Mouse (Mus musculus): ENCODE results near the gene Zbtb37. TPM values are rescaled to one million over a fixed set of nuclear protein-coding genes. Genes with fewer than 3 reads are reported as not detected.

Zbtb37 gene
- total and polyA plus RNA-seq, 2 experiments from 2014 or later: 5.0 to 5.6 TPM

DNA sequence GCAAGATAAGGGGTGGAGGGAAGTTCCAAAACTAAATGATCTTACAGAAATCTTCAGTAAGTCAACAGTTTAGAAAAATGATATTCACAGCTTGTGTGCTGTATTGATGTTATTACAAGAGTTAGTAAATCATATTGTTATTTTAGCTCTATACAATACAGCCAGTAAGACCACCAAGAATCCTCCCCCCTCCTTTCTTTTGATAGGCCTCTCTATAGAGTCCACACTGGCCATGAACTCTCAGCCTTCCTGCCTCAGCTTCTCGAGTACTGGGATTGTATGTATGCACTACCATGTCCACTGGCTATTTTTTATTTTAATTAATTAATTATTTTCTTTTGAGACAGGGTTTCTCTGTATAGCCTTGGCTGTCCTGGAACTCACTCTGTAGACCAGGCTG lies 28.7 kb upstream of the Zbtb37 start:
- H3K36me3 ChIP-seq (replicated peaks; ENCODE audit: control insufficient read depth, insufficient read depth, low read length): peaks cover 15% of the 10 kb centered on the region; the same call in 1 of the 2 replicates
- no peaks in the 10 kb centered on the region for H3K4me1 ChIP-seq (ENCODE audit: control insufficient read depth, insufficient read depth)
- no peak overlapping the region for H3K4me3 ChIP-seq (ENCODE audit: low read depth, low read length)
- no peaks in the 10 kb centered on the region for H3K9me3 ChIP-seq (replicated peaks; ENCODE audit: control insufficient read depth, low read length)
- no peaks in the 10 kb centered on the region for H3K27me3 ChIP-seq (ENCODE audit: control insufficient read depth, insufficient read depth, low read length)
- 73% methylated on average over 1 of the region's 1 CpGs for WGBS
- H3K4me2 ChIP-seq (ENCODE audit: low read depth, low read length): no peak overlapping the region
- no peak for ATAC-seq (ENCODE audit: insufficient read depth, low read depth)
- no peak overlapping the region for H3K9ac ChIP-seq (replicated peaks; ENCODE audit: low read depth, low read length)
- TF ChIP-seq CTCF (IDR thresholded peaks at IDR 0.05; ENCODE audit: low read depth) (no peak), EP300 (IDR thresholded peaks at IDR 0.05; ENCODE audit: low read depth) (no peak)
- H3K27ac ChIP-seq (ENCODE audit: low read depth): no peak overlapping the region
- no peak for DNase-seq (ENCODE audit: low spot score)

GRCm38 (mm10) chr1:161057164-161057563 lies 22.5 kb upstream of the Zbtb37 start:
- H3K4me2 ChIP-seq (ENCODE audit: low read depth, low read length): no peak overlapping the region
- no peaks in the 10 kb centered on the region for H3K9me3 ChIP-seq (replicated peaks; ENCODE audit: control insufficient read depth, low read length)
- 85% methylated on average over 1 of the region's 1 CpGs for WGBS
- no peak overlapping the region for H3K9ac ChIP-seq (replicated peaks; ENCODE audit: low read depth, low read length)
- ATAC-seq (ENCODE audit: insufficient read depth, low read depth) (no peak), DNase-seq (ENCODE audit: low spot score) (no peak)
- peaks cover 30% of the 10 kb centered on the region for H3K36me3 ChIP-seq (replicated peaks; ENCODE audit: control insufficient read depth, insufficient read depth, low read length)
- no peak overlapping the region for H3K27ac ChIP-seq (ENCODE audit: low read depth)
- H3K27me3 ChIP-seq (ENCODE audit: control insufficient read depth, insufficient read depth, low read length): no peaks in the 10 kb centered on the region
- no peak overlapping the region for H3K4me3 ChIP-seq (ENCODE audit: low read depth, low read length)
- no peaks in the 10 kb centered on the region for H3K4me1 ChIP-seq (ENCODE audit: control insufficient read depth, insufficient read depth)
- no peak for TF ChIP-seq EP300 (IDR thresholded peaks at IDR 0.05; ENCODE audit: low read depth)
- TF ChIP-seq CTCF (IDR thresholded peaks at IDR 0.05; ENCODE audit: low read depth): no peak

DNA sequence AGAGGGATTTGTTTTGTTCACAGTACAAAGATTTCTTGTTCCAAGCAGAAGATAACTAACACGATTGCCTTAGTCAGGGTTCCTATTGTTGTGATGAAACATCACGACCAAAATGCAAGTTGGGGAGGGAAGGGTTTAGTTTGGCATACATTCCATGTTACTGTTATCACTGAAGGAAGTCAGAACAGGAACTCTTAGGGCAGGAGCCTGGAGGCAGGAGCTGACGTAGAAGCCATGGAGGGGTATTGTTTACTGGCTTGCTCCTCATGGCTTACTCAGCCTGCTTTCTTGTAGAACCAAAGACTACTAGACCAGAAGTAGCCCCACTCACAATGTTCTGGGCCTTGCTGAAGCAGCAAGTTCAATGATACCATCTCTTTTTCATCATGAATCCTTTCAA lies 12.3 kb upstream of the Zbtb37 start:
- ATAC-seq (ENCODE audit: insufficient read depth, low read depth) (peak; percentile 57; the same call in 1 of the 2 replicates), DNase-seq (ENCODE audit: low spot score) (peak; percentile 18)
- Histone ChIP-seq H3K4me1 (ENCODE audit: control insufficient read depth, insufficient read depth) (no peaks in the 10 kb centered on the region), H3K9ac (replicated peaks; ENCODE audit: low read depth, low read length) (no peak overlapping the region), H3K27me3 (ENCODE audit: control insufficient read depth, insufficient read depth, low read length) (no peaks in the 10 kb centered on the region), H3K9me3 (replicated peaks; ENCODE audit: control insufficient read depth, low read length) (no peaks in the 10 kb centered on the region), H3K4me2 (ENCODE audit: low read depth, low read length) (no peak overlapping the region), H3K36me3 (replicated peaks; ENCODE audit: control insufficient read depth, insufficient read depth, low read length) (peaks cover 32% of the 10 kb centered on the region), H3K27ac (ENCODE audit: low read depth) (peak overlapping the region; percentile 33; the same call in 1 of the 2 replicates), H3K4me3 (ENCODE audit: low read depth, low read length) (no peak overlapping the region)
- 57% methylated on average over 3 of the region's 3 CpGs for WGBS
- TF ChIP-seq EP300 (IDR thresholded peaks at IDR 0.05; ENCODE audit: low read depth): no peak
- no peak for TF ChIP-seq CTCF (IDR thresholded peaks at IDR 0.05; ENCODE audit: low read depth)

DNA sequence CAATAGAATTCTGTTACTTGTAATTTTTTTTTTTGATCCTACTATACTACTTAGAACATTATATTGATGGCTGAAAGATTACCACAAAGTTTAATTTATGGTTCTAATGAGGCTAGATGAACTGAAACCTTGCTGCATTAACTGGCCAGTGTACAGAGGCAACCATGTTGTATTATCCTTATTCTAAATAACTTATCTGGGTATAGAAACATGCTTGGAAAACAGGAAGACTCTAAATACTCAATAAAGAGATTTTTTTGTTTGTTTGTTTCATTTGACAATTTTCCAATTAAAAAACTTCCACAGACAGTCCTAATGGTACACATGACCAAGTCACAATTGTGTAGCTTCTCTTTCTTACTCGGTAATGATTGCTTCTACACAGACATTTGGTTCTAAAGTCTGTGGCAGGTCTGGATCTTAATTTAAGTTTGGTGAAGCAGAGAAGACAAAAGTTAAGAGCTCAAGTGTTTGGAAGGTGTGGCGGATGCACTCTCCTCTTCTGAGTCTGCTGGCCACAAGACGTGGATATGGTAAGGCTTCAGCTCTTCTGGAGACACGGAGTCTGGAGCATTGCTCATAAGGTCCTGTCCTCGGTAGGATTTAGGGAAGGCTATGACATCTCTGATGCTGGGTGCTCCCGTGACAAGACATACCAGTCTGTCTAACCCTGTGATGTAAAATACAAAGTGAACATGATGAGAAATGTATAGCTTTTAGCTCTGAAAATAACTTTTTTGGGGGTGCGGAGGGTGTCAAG lies 6.8 kb upstream of the Zbtb37 start:
- Histone ChIP-seq H3K9ac (replicated peaks; ENCODE audit: low read depth, low read length) (no peak overlapping the region), H3K27me3 (ENCODE audit: control insufficient read depth, insufficient read depth, low read length) (no peaks in the 10 kb centered on the region), H3K4me2 (ENCODE audit: low read depth, low read length) (no peak overlapping the region), H3K9me3 (replicated peaks; ENCODE audit: control insufficient read depth, low read length) (no peaks in the 10 kb centered on the region), H3K27ac (ENCODE audit: low read depth) (no peak overlapping the region), H3K4me3 (ENCODE audit: low read depth, low read length) (no peak overlapping the region), H3K4me1 (ENCODE audit: control insufficient read depth, insufficient read depth) (peaks cover 11% of the 10 kb centered on the region; the same call in 1 of the 2 replicates), H3K36me3 (replicated peaks; ENCODE audit: control insufficient read depth, insufficient read depth, low read length) (peaks cover 37% of the 10 kb centered on the region)
- DNase-seq (ENCODE audit: low spot score) (no peak), ATAC-seq (ENCODE audit: insufficient read depth, low read depth) (no peak)
- 90% methylated on average over 7 of the region's 7 CpGs for WGBS
- TF ChIP-seq CTCF (IDR thresholded peaks at IDR 0.05; ENCODE audit: low read depth) (no peak), EP300 (IDR thresholded peaks at IDR 0.05; ENCODE audit: low read depth) (no peak)

- no peaks in the 10 kb centered on the region for H3K9me3 ChIP-seq (replicated peaks; ENCODE audit: control insufficient read depth, low read length)
- H3K27me3 ChIP-seq (ENCODE audit: control insufficient read depth, insufficient read depth, low read length): no peaks in the 10 kb centered on the region
- H3K4me3 ChIP-seq (ENCODE audit: low read depth, low read length): no peak overlapping the region
- no peak for ATAC-seq (ENCODE audit: insufficient read depth, low read depth)
- TF ChIP-seq EP300 (IDR thresholded peaks at IDR 0.05; ENCODE audit: low read depth) (no peak), CTCF (IDR thresholded peaks at IDR 0.05; ENCODE audit: low read depth) (no peak)
- H3K36me3 ChIP-seq (replicated peaks; ENCODE audit: control insufficient read depth, insufficient read depth, low read length): peaks cover 36% of the 10 kb centered on the region
- no peak overlapping the region for H3K27ac ChIP-seq (ENCODE audit: low read depth)
- H3K9ac ChIP-seq (replicated peaks; ENCODE audit: low read depth, low read length): no peak overlapping the region
- H3K4me2 ChIP-seq (ENCODE audit: low read depth, low read length): no peak overlapping the region
- DNase-seq (ENCODE audit: low spot score): no peak
- H3K4me1 ChIP-seq (ENCODE audit: control insufficient read depth, insufficient read depth): peaks cover 14% of the 10 kb centered on the region; the same call in 1 of the 2 replicates
These were observed 6.2 kb upstream of the Zbtb37 start for GRCm38 (mm10) chr1:161040855-161041254.

GRCm38 (mm10) chr1:161040426-161040770 lies 5.7 kb upstream of the Zbtb37 start:
- peaks cover 14% of the 10 kb centered on the region; the same call in 1 of the 2 replicates for H3K4me1 ChIP-seq (ENCODE audit: control insufficient read depth, insufficient read depth)
- peak overlapping the region; percentile 61 for H3K27ac ChIP-seq (ENCODE audit: low read depth)
- H3K4me2 ChIP-seq (ENCODE audit: low read depth, low read length): no peak overlapping the region
- H3K9ac ChIP-seq (replicated peaks; ENCODE audit: low read depth, low read length): no peak overlapping the region
- ATAC-seq (ENCODE audit: insufficient read depth, low read depth): no peak
- no peaks in the 10 kb centered on the region for H3K27me3 ChIP-seq (ENCODE audit: control insufficient read depth, insufficient read depth, low read length)
- H3K4me3 ChIP-seq (ENCODE audit: low read depth, low read length): no peak overlapping the region
- H3K36me3 ChIP-seq (replicated peaks; ENCODE audit: control insufficient read depth, insufficient read depth, low read length): peaks cover 32% of the 10 kb centered on the region
- no peaks in the 10 kb centered on the region for H3K9me3 ChIP-seq (replicated peaks; ENCODE audit: control insufficient read depth, low read length)
- TF ChIP-seq EP300 (IDR thresholded peaks at IDR 0.05; ENCODE audit: low read depth): no peak
- no peak for TF ChIP-seq CTCF (IDR thresholded peaks at IDR 0.05; ENCODE audit: low read depth)
- WGBS: 73% methylated on average over 1 of the region's 1 CpGs
- no peak for DNase-seq (ENCODE audit: low spot score)
